Mouse (Mus musculus): ENCODE results near the gene Tmem231. TPM values are rescaled to one million over a fixed set of nuclear protein-coding genes. Genes with fewer than 3 reads are reported as not detected.

Gene Tmem231
- polyA plus RNA-seq, 1 experiment from 2014 or later = 20.2 TPM

DNA sequence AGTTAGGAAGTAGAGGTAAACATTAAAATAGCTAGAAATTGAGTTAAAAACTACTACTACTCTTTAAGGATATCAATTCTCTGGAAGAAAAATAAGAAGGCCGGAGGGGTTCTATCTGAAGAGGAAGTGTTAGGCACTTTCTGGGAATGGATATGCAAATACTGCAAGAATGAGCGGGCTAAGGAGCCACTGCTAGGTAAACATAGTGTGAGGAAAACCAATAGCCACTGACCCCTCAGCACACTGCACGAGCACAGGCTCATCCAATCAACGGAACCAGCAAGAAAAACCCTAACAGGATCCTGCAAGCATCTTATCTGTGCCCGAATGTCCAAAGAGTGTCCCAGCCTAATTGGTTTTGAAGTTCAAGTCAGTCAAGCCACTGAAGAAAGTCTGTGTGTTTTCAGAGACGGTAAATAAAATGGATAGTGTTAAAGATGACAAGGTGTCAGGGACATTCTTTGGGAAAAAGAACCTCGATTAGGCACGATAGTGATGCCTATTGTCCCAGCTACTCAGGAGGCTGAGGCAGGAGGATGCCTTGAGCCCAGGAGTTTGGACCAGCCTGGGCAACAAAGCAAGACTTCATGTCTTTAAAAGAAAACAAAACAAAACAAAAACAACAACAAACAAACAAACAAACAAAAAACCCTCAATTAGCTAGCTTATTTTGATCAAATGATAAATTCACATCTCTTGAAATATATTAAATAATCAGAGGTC lies 68.4 kb downstream of the Tmem231 start:
- H3K9me3 ChIP-seq = no peaks in the 10 kb centered on the region
- no peaks in the 10 kb centered on the region for H3K4me1 ChIP-seq
- no peak for DNase-seq (ENCODE audit: low spot score)
- H3K36me3 ChIP-seq (replicated peaks) = peaks cover 25% of the 10 kb centered on the region
- no peak overlapping the region for H3K27ac ChIP-seq (replicated peaks)
- no peak overlapping the region for H3K4me3 ChIP-seq
- no peaks in the 10 kb centered on the region for H3K27me3 ChIP-seq (replicated peaks; ENCODE audit: low read depth, poor library complexity, severe bottlenecking)
- WGBS = 91% methylated on average over 8 of the region's 8 CpGs

DNA sequence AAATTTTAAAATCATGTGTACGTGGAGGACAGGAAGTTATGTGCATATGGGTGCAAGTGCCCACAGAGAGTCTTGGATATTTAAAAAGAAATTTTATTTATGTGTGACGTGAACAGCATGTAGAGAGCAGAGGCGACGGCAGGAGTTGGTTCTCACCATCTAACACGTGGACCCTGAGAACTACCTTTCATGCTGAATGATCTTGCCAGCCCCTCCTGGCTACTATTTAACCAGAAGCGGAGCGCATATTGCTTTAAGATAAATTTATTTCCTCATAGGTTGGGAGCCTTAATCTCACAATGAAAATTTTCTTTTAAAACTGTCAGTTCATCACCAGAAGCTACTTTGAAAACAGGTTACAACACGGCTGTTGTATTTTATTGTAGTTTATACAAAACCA lies 69.0 kb downstream of the Tmem231 start:
- Histone ChIP-seq H3K9me3 (no peaks in the 10 kb centered on the region), H3K36me3 (replicated peaks) (peaks cover 25% of the 10 kb centered on the region), H3K27me3 (replicated peaks; ENCODE audit: low read depth, poor library complexity, severe bottlenecking) (no peaks in the 10 kb centered on the region), H3K4me3 (no peak overlapping the region), H3K27ac (replicated peaks) (no peak overlapping the region), H3K4me1 (no peaks in the 10 kb centered on the region)
- 92% methylated on average over 8 of the region's 8 CpGs for WGBS
- no peak for DNase-seq (ENCODE audit: low spot score)

DNA sequence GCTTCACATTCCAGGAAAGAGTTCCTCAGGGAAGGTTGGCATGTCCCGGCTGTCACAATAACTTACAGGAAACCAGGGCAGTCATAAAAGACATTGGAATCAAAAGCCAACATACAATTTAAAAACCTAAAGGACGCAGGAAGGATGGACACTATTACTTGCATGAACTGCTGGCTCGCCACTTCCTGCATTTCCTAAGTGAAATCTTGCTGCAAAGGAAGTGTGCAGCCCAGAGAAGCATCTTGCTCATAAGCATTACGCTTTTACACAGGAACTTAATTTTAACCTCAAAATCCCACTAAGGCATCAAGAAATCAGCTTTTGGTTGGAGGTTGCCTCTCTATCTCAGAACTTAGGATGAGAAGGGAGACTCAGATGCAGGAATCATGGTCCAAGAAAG lies 70.4 kb downstream of the Tmem231 start:
- Histone ChIP-seq H3K4me1 (no peaks in the 10 kb centered on the region), H3K4me3 (no peak overlapping the region), H3K9me3 (no peaks in the 10 kb centered on the region), H3K27ac (replicated peaks) (no peak overlapping the region), H3K36me3 (replicated peaks) (peaks cover 25% of the 10 kb centered on the region), H3K27me3 (replicated peaks; ENCODE audit: low read depth, poor library complexity, severe bottlenecking) (no peaks in the 10 kb centered on the region)
- DNase-seq (ENCODE audit: low spot score) = no peak
- WGBS = 87% methylated on average over 4 of the region's 4 CpGs

Other genes starting within 250 kb of the Tmem231 start
- gene Ctrb1, start 242.9 kb downstream of the Tmem231 start, polyA plus RNA-seq (2016; fragmentation: Nextera tagmentation; extraction: Ambion mirVana) = not detected in 2 replicates
- gene Bcar1, start 190.1 kb downstream of the Tmem231 start, polyA plus RNA-seq (2016; fragmentation: Nextera tagmentation; extraction: Ambion mirVana) = 61.1 and 62.4 TPM in 2 replicates
- 225 and 237 TPM in 2 replicates for gene Cfdp1, start 79.6 kb downstream of the Tmem231 start, polyA plus RNA-seq (2016; fragmentation: Nextera tagmentation; extraction: Ambion mirVana)
- gene Tmem170, start 57.1 kb downstream of the Tmem231 start, polyA plus RNA-seq (2016; fragmentation: Nextera tagmentation; extraction: Ambion mirVana) = 10.5 and 11.0 TPM in 2 replicates
- gene Chst5, start 23.4 kb downstream of the Tmem231 start, polyA plus RNA-seq (2016; fragmentation: Nextera tagmentation; extraction: Ambion mirVana) = 2.2 and 2.7 TPM in 2 replicates
- gene Gabarapl2, start 6.8 kb upstream of the Tmem231 start, polyA plus RNA-seq (2016; fragmentation: Nextera tagmentation; extraction: Ambion mirVana) = 186 and 194 TPM in 2 replicates
- gene Adat1, start 58.4 kb upstream of the Tmem231 start, polyA plus RNA-seq (2016; fragmentation: Nextera tagmentation; extraction: Ambion mirVana) = 15.7 and 17.1 TPM in 2 replicates
- gene Kars, start 77.4 kb upstream of the Tmem231 start, polyA plus RNA-seq (2016; fragmentation: Nextera tagmentation; extraction: Ambion mirVana) = 274 and 284 TPM in 2 replicates
- gene Terf2ip, start 77.5 kb upstream of the Tmem231 start, polyA plus RNA-seq (2016; fragmentation: Nextera tagmentation; extraction: Ambion mirVana) = 27.0 and 28.6 TPM in 2 replicates
- gene Gm6793, start 81.2 kb upstream of the Tmem231 start, polyA plus RNA-seq (2016; fragmentation: Nextera tagmentation; extraction: Ambion mirVana) = 0.25 and 0.45 TPM in 2 replicates